Mouse (Mus musculus) C2C12 (cell line): ENCODE data around the gene Clec2h.

Source experiments
- CTCF ChIP-seq: IDR thresholded peaks from one replicate; pipeline ENCODE4 v1.5.1; 2011; ENCODE audit not compliant: control insufficient read depth, insufficient read depth, insufficient read length
- FOSL1 ChIP-seq: IDR thresholded peaks from one replicate; pipeline ENCODE4 v1.8.0; 2011; ENCODE audit warnings: mild to moderate bottlenecking, low read length; ENCODE audit not compliant: poor library complexity, insufficient read depth, severe bottlenecking
- MAX ChIP-seq: IDR thresholded peaks from one replicate; pipeline ENCODE4 v1.6.1; 2011; ENCODE audit warnings: mild to moderate bottlenecking, control low read depth
- MYOD1 ChIP-seq: IDR thresholded peaks from one replicate; pipeline ENCODE4 v1.6.1; 2011; ENCODE audit warnings: low read depth; ENCODE audit not compliant: control insufficient read depth, insufficient read length
- MYOG ChIP-seq: IDR thresholded peaks from one replicate; pipeline ENCODE4 v1.6.1; 2011; ENCODE audit not compliant: control insufficient read depth, insufficient read length; ENCODE audit errors: extremely low read depth
- USF1 ChIP-seq: IDR thresholded peaks from one replicate; pipeline ENCODE4 v1.6.1; 2011; ENCODE audit warnings: low read depth, mild to moderate bottlenecking, control low read depth, moderate library complexity

DNA sequence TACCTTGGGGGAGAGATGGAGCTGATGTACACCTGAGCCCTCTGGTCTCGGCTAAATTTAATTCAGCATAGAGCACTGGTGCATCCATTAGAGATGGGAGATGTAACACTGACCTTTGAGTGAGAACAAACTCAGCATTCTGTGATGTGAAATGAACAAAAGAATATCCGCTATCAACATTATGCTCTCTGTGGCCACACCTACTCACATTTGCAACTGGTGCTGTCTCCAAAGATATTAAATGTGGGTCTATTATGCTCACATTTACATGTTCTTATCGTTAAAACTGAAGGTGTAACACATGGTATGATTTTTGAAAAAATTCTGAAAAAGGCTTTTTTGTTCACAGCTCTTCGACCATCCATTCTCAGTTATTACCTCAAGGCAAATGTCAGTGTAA is 60.8 kb downstream of the Clec2h start, which contains the start of gene Klrb1:
- no peak for TF ChIP-seq CTCF
- no peak for TF ChIP-seq MYOG
- TF ChIP-seq USF1, result no peak
- TF ChIP-seq MYOD1, result no peak
- TF ChIP-seq FOSL1, result no peak
- TF ChIP-seq MAX, result no peak
